Mouse (Mus musculus): ENCODE measurements at regions not wholly inside any gene's neighbourhood (a gene's known extent, or its start where the extent isn't known, plus 50 kb on each side); places are given as distances from the start of the nearest gene placed in this dataset.

DNA sequence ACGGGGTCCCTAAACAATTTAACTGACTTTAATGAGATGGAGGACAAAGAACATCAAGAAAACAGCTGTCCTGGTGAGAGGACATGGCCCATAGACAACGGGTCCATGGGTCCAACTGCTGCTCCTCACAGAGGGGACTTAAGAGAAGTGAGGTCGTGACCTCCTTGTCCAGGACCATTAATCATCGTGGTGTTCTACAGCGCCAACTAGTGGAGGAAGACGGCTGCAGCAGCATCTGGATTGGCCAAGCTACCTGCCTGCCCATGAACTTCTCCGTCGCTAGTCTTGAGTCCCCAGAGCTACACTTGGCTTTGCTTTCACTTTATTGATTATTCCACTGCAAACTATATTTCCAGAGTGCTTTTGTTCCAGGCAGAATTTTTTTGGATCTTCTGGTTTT lies 86.6 kb upstream of the A230072I06Rik start:
- DNase-seq (ENCODE audit: low spot score, missing footprints): no peak
- no peak for ATAC-seq (ENCODE audit: low FRiP score)
- no peak overlapping the region for H3K4me3 ChIP-seq (ENCODE audit: low read depth, low read length)
- H3K27ac ChIP-seq (ENCODE audit: low read depth, low read length): no peak overlapping the region
- no peak overlapping the region for H3K9ac ChIP-seq (ENCODE audit: low read length)
- H3K4me1 ChIP-seq (ENCODE audit: control insufficient read depth, insufficient read depth, low read length): no peaks in the 10 kb centered on the region
- no peaks in the 10 kb centered on the region; the same call in 1 of the 2 replicates for H3K27me3 ChIP-seq (ENCODE audit: control insufficient read depth, insufficient read depth, low read length)
- H3K9me3 ChIP-seq (ENCODE audit: control insufficient read depth, low read length): no peaks in the 10 kb centered on the region
- 29% methylated on average over 8 of the region's 8 CpGs for WGBS
- no peaks in the 10 kb centered on the region for H3K36me3 ChIP-seq (ENCODE audit: control insufficient read depth, insufficient read depth, low read length)
- H3K4me2 ChIP-seq: no peak overlapping the region

DNA sequence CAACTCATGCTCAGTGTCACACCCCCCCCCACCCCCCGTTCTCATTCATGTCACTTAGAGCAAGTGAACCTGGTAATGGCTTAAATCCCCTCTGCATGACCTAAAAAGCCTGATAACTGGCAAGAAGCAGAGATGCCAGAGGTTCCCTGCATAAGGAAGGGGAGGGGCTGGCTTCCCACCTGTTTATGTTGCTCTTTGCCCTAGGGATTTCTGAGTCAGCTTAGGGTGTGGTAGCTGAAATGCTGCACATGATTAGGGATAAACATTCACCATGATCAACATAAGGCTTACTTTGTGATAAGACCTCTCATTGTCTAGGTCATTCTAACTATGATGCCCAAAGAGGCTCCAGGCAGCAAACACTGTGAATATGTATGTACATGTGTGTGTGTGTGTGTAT lies 72.7 kb upstream of the A230072I06Rik start:
- ATAC-seq (ENCODE audit: low FRiP score): no peak

DNA sequence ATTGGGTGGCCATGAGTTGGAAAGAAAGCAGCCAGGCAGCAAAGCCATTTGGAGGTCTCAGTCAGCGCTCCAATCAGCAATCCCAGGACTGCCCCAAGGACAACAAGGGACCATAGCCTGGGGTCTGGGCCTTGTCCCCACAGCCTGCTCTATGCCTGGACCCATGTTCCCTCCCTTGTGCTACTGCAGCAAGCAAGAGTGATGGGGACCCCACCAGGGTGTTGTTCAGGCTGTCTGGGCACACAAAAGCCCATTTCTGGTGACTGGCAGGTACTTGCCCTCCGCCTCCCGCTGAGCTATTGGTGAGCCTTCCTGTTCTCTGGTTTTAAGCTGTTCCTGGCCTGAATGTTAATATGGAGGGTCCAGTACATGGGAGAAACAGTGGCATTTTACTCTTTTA lies 71.2 kb upstream of the A230072I06Rik start:
- peaks cover 18% of the 10 kb centered on the region for H3K27me3 ChIP-seq (ENCODE audit: control insufficient read depth, insufficient read depth, low read length)
- no peak for DNase-seq (ENCODE audit: low spot score, missing footprints)
- no peaks in the 10 kb centered on the region for H3K36me3 ChIP-seq (ENCODE audit: control insufficient read depth, insufficient read depth, low read length)
- no peak overlapping the region for H3K27ac ChIP-seq (ENCODE audit: low read depth, low read length)
- ATAC-seq (ENCODE audit: low FRiP score): no peak
- H3K9ac ChIP-seq (ENCODE audit: low read length): no peak overlapping the region
- no peaks in the 10 kb centered on the region for H3K9me3 ChIP-seq (ENCODE audit: control insufficient read depth, low read length)
- no peak overlapping the region for H3K4me2 ChIP-seq
- H3K4me1 ChIP-seq (ENCODE audit: control insufficient read depth, insufficient read depth, low read length): peaks cover 4% of the 10 kb centered on the region; the same call in 1 of the 2 replicates
- H3K4me3 ChIP-seq (ENCODE audit: low read depth, low read length): no peak overlapping the region
- 83% methylated on average over 3 of the region's 3 CpGs for WGBS

More for the DNA sequence above, 72.7 kb upstream of the A230072I06Rik start:
- H3K9me3 ChIP-seq (ENCODE audit: control insufficient read depth, low read length): no peaks in the 10 kb centered on the region
- no peak overlapping the region for H3K4me2 ChIP-seq
- H3K27me3 ChIP-seq (ENCODE audit: control insufficient read depth, insufficient read depth, low read length): peaks cover 7% of the 10 kb centered on the region
- no peak overlapping the region for H3K27ac ChIP-seq (ENCODE audit: low read depth, low read length)
- DNase-seq (ENCODE audit: low spot score, missing footprints): no peak
- no peak overlapping the region for H3K4me3 ChIP-seq (ENCODE audit: low read depth, low read length)
- no peak overlapping the region for H3K9ac ChIP-seq (ENCODE audit: low read length)
- H3K4me1 ChIP-seq (ENCODE audit: control insufficient read depth, insufficient read depth, low read length): peaks cover 4% of the 10 kb centered on the region; the same call in 1 of the 2 replicates
- 93% methylated on average over 1 of the region's 1 CpGs for WGBS
- H3K36me3 ChIP-seq (ENCODE audit: control insufficient read depth, insufficient read depth, low read length): no peaks in the 10 kb centered on the region

DNA sequence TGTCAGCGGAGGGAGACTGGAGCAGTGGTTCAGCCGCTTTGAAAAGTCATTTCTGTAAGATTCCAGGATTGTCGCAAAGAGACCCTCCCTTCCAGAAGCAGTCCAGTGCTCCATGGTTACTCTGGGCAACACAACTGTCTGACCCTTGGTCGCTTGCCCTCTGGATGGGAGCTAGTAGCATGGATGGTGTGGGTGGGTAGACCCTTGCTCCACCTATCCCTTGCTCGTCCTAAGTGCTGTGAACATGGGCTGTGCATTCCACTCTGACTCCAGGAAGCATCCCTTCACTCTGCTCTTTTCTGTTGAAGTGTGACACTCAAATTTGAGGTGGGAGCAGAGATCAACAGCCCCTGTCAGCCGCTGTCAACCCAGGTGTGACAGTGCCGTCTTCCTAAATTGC lies 64.8 kb upstream of the A230072I06Rik start:
- no peaks in the 10 kb centered on the region for H3K9me3 ChIP-seq (ENCODE audit: control insufficient read depth, low read length)
- DNase-seq (ENCODE audit: low spot score, missing footprints) (peak; percentile 89), ATAC-seq (ENCODE audit: low FRiP score) (no peak; the same call in 1 of the 2 replicates)
- peak overlapping the region; percentile 36 for H3K4me2 ChIP-seq
- peaks cover 60% of the 10 kb centered on the region for H3K27me3 ChIP-seq (ENCODE audit: control insufficient read depth, insufficient read depth, low read length)
- H3K27ac ChIP-seq (ENCODE audit: low read depth, low read length): no peak overlapping the region
- no peak overlapping the region for H3K4me3 ChIP-seq (ENCODE audit: low read depth, low read length)
- H3K9ac ChIP-seq (ENCODE audit: low read length): peak overlapping the region; percentile 16; the same call in 1 of the 2 replicates
- H3K36me3 ChIP-seq (ENCODE audit: control insufficient read depth, insufficient read depth, low read length): no peaks in the 10 kb centered on the region
- 32% methylated on average over 7 of the region's 7 CpGs for WGBS
- peaks cover 18% of the 10 kb centered on the region for H3K4me1 ChIP-seq (ENCODE audit: control insufficient read depth, insufficient read depth, low read length)

DNA sequence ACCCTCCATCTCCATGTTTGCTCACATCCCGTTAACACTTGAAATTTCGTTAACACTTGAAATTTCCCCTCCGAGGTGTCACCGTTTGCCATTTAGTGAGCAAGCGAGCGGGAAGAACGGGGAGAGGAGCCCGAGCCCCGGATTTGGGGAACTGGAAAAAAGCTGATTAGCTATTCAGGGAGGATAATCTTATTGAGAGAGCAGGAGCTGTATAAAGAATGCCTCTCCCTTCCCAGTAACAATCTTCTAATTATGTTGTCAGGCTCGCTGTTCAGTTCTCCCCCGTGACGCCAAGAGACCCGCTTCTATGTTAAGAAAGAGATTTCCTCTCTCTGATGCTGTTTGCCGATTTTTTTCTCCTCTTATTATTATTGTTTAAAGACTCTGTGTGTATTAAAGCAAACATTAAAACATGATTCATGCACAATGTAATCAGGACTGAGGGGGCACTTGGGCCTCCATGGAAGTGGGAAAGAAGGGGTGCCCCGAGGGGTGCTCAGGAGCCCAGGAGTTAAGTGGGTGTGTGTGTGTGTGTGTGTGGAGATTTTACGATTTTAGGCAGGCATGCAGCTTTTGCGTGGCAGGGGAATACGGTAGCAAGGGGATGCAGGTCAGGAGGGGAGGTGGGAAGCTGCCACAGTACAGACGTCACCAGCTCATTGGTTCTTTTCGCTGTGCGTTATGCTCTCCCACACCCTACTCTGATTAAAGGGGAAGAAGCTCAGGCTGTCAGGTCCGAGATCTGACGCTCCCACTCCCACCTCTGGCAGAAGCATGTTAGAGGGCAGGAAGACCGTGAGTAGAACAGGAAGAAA lies 64.2 kb upstream of the A230072I06Rik start:
- WGBS: 8% methylated on average over 24 of the region's 24 CpGs
- DNase-seq (ENCODE audit: low spot score, missing footprints) (peak; percentile 90), ATAC-seq (ENCODE audit: low FRiP score) (peak; percentile 45; the same call in 1 of the 2 replicates)
- H3K4me3 ChIP-seq (ENCODE audit: low read depth, low read length): no peak overlapping the region
- no peak overlapping the region for H3K27ac ChIP-seq (ENCODE audit: low read depth, low read length)
- H3K4me1 ChIP-seq (ENCODE audit: control insufficient read depth, insufficient read depth, low read length): peaks cover 18% of the 10 kb centered on the region
- peaks cover 60% of the 10 kb centered on the region for H3K27me3 ChIP-seq (ENCODE audit: control insufficient read depth, insufficient read depth, low read length)
- H3K9ac ChIP-seq (ENCODE audit: low read length): peak overlapping the region; percentile 16; the same call in 1 of the 2 replicates
- no peaks in the 10 kb centered on the region for H3K36me3 ChIP-seq (ENCODE audit: control insufficient read depth, insufficient read depth, low read length)
- H3K4me2 ChIP-seq: peak overlapping the region; percentile 36
- H3K9me3 ChIP-seq (ENCODE audit: control insufficient read depth, low read length): no peaks in the 10 kb centered on the region

DNA sequence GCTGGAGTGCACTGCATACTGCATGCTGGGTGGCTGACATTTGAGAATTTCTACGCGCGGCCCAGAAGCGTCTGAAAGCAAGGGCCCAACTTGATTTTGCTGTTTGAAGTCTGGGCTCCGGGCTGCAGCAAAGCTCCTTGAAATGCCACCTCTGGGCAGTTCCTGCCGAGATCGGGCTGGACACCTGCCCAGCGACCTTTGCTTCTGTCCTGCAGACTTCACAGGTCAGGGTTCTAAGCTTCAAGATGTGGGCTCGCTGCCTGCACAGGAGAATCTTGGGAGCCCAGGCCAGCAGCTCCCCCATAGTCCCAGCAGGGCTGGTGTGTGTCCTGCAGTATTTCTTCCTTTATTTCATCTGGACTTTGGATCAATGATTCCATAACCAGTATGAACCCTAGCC lies 57.1 kb upstream of the A230072I06Rik start:
- H3K4me1 ChIP-seq (ENCODE audit: control insufficient read depth, insufficient read depth, low read length): no peaks in the 10 kb centered on the region
- H3K9me3 ChIP-seq (ENCODE audit: control insufficient read depth, low read length): no peaks in the 10 kb centered on the region
- H3K4me2 ChIP-seq: no peak overlapping the region
- peaks cover 8% of the 10 kb centered on the region for H3K27me3 ChIP-seq (ENCODE audit: control insufficient read depth, insufficient read depth, low read length)
- H3K9ac ChIP-seq (ENCODE audit: low read length): no peak overlapping the region
- ATAC-seq (ENCODE audit: low FRiP score) (no peak), DNase-seq (ENCODE audit: low spot score, missing footprints) (no peak)
- 75% methylated on average over 9 of the region's 9 CpGs for WGBS
- no peak overlapping the region for H3K4me3 ChIP-seq (ENCODE audit: low read depth, low read length)
- no peaks in the 10 kb centered on the region for H3K36me3 ChIP-seq (ENCODE audit: control insufficient read depth, insufficient read depth, low read length)
- H3K27ac ChIP-seq (ENCODE audit: low read depth, low read length): no peak overlapping the region

DNA sequence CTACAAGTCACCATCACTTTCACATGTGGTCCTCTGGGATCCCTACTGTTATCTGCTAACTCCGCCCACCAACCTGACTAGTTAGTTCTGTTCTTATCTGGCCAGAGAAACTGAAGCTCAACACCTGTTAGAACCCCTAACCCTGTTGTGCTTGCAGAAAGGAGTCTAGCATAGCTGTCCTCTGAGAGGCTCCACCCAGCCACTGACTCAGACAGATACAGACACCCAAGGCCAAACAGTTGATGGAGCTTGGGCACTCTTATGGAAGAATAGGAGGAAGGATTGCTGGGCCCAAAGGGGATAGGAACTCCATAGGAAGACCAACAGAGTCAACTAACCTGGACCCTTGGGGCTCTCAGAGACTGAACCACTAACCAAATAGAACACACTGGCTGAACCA lies 55.2 kb upstream of the A230072I06Rik start:
- Histone ChIP-seq H3K4me1 (ENCODE audit: control insufficient read depth, insufficient read depth, low read length) (no peaks in the 10 kb centered on the region), H3K27me3 (ENCODE audit: control insufficient read depth, insufficient read depth, low read length) (no peaks in the 10 kb centered on the region), H3K4me2 (no peak overlapping the region), H3K36me3 (ENCODE audit: control insufficient read depth, insufficient read depth, low read length) (no peaks in the 10 kb centered on the region), H3K27ac (ENCODE audit: low read depth, low read length) (no peak overlapping the region), H3K4me3 (ENCODE audit: low read depth, low read length) (no peak overlapping the region), H3K9ac (ENCODE audit: low read length) (no peak overlapping the region), H3K9me3 (ENCODE audit: control insufficient read depth, low read length) (no peaks in the 10 kb centered on the region)
- no peak for ATAC-seq (ENCODE audit: low FRiP score)
- 84% methylated on average over 1 of the region's 1 CpGs for WGBS
- DNase-seq (ENCODE audit: low spot score, missing footprints): no peak
